Mouse (Mus musculus): Measurements from ENCODE around the gene Ctsa. TPM values are rescaled to one million over a fixed set of nuclear protein-coding genes. Genes with fewer than 3 reads are reported as not detected.
A peak's percentile ranks its signal among the peaks of the same experiment; 100 is the strongest.

Gene Ctsa
- polyA plus RNA-seq, 1 experiment from 2014 or later, result 167 TPM

GRCm38 (mm10) chr2:164805332-164805718 lies 27.3 kb upstream of the Ctsa start:
- 2% methylated on average over 21 of the region's 21 CpGs for WGBS
- Histone ChIP-seq H3K27me3 (no peaks in the 10 kb centered on the region), H3K4me2 (peak overlapping the region; percentile 88), H3K9me3 (replicated peaks) (no peaks in the 10 kb centered on the region), H3K9ac (peak overlapping the region; percentile 86), H3K36me3 (peaks cover 22% of the 10 kb centered on the region; the same call in 1 of the 2 replicates), H3K27ac (peak overlapping the region; percentile 88), H3K4me3 (peak overlapping the region; percentile 91), H3K4me1 (replicated peaks) (peaks cover 24% of the 10 kb centered on the region)
- ATAC-seq (replicated peaks; ENCODE audit: insufficient number of reproducible peaks, insufficient read depth, low FRiP score, low read depth), result peak; percentile 50

- H3K4me2 ChIP-seq, result no peak overlapping the region
- no peak overlapping the region for H3K9ac ChIP-seq
- H3K9me3 ChIP-seq (replicated peaks), result no peaks in the 10 kb centered on the region
- peaks cover 10% of the 10 kb centered on the region; the same call in 1 of the 2 replicates for H3K36me3 ChIP-seq
- H3K4me3 ChIP-seq, result no peak overlapping the region
- H3K4me1 ChIP-seq (replicated peaks), result peaks cover 24% of the 10 kb centered on the region
- no peak overlapping the region for H3K27ac ChIP-seq
- no peaks in the 10 kb centered on the region for H3K27me3 ChIP-seq
- ATAC-seq (replicated peaks; ENCODE audit: insufficient number of reproducible peaks, insufficient read depth, low FRiP score, low read depth), result no peak
- 74% methylated on average over 7 of the region's 7 CpGs for WGBS
Observed at GRCm38 (mm10) chr2:164806614-164807013, 26.1 kb upstream of the Ctsa start.

GRCm38 (mm10) chr2:164813557-164813956 lies 19.1 kb upstream of the Ctsa start:
- H3K27ac ChIP-seq, result no peak overlapping the region
- H3K4me2 ChIP-seq, result no peak overlapping the region
- H3K4me3 ChIP-seq, result no peak overlapping the region
- H3K36me3 ChIP-seq, result no peaks in the 10 kb centered on the region
- no peaks in the 10 kb centered on the region for H3K27me3 ChIP-seq
- H3K9me3 ChIP-seq (replicated peaks), result no peaks in the 10 kb centered on the region
- no peak overlapping the region for H3K9ac ChIP-seq
- 72% methylated on average over 2 of the region's 2 CpGs for WGBS
- peaks cover 12% of the 10 kb centered on the region for H3K4me1 ChIP-seq (replicated peaks)
- no peak for ATAC-seq (replicated peaks; ENCODE audit: insufficient number of reproducible peaks, insufficient read depth, low FRiP score, low read depth)

- H3K27me3 ChIP-seq, result no peaks in the 10 kb centered on the region
- H3K4me2 ChIP-seq, result no peak overlapping the region
- H3K36me3 ChIP-seq, result no peaks in the 10 kb centered on the region
- H3K9ac ChIP-seq, result no peak overlapping the region
- H3K9me3 ChIP-seq (replicated peaks), result no peaks in the 10 kb centered on the region
- H3K4me3 ChIP-seq, result no peak overlapping the region
- no peak for ATAC-seq (replicated peaks; ENCODE audit: insufficient number of reproducible peaks, insufficient read depth, low FRiP score, low read depth)
- H3K4me1 ChIP-seq (replicated peaks), result peaks cover 12% of the 10 kb centered on the region
- 75% methylated on average over 5 of the region's 5 CpGs for WGBS
- H3K27ac ChIP-seq, result no peak overlapping the region
Observed at GRCm38 (mm10) chr2:164815348-164815747, 17.3 kb upstream of the Ctsa start.

- 64% methylated on average over 8 of the region's 8 CpGs for WGBS
- Histone ChIP-seq H3K27me3 (no peaks in the 10 kb centered on the region), H3K27ac (no peak overlapping the region), H3K9me3 (replicated peaks) (no peaks in the 10 kb centered on the region), H3K4me2 (no peak overlapping the region), H3K4me1 (replicated peaks) (peaks cover 12% of the 10 kb centered on the region), H3K9ac (no peak overlapping the region), H3K4me3 (no peak overlapping the region), H3K36me3 (no peaks in the 10 kb centered on the region)
- no peak for ATAC-seq (replicated peaks; ENCODE audit: insufficient number of reproducible peaks, insufficient read depth, low FRiP score, low read depth)
Observed at GRCm38 (mm10) chr2:164815821-164816220, 16.9 kb upstream of the Ctsa start.

- 53% methylated on average over 6 of the region's 6 CpGs for WGBS
- ATAC-seq (replicated peaks; ENCODE audit: insufficient number of reproducible peaks, insufficient read depth, low FRiP score, low read depth), result no peak
- no peaks in the 10 kb centered on the region for H3K9me3 ChIP-seq (replicated peaks)
- H3K4me1 ChIP-seq (replicated peaks), result peaks cover 14% of the 10 kb centered on the region
- no peak overlapping the region for H3K9ac ChIP-seq
- no peak overlapping the region for H3K4me2 ChIP-seq
- H3K27me3 ChIP-seq, result no peaks in the 10 kb centered on the region
- no peak overlapping the region for H3K4me3 ChIP-seq
- no peaks in the 10 kb centered on the region for H3K36me3 ChIP-seq
- no peak overlapping the region for H3K27ac ChIP-seq
Observed at GRCm38 (mm10) chr2:164817206-164817605, 15.5 kb upstream of the Ctsa start.

- Histone ChIP-seq H3K27ac (no peak overlapping the region), H3K4me2 (no peak overlapping the region), H3K4me3 (no peak overlapping the region), H3K9me3 (replicated peaks) (no peaks in the 10 kb centered on the region), H3K27me3 (no peaks in the 10 kb centered on the region), H3K36me3 (no peaks in the 10 kb centered on the region), H3K4me1 (replicated peaks) (peaks cover 18% of the 10 kb centered on the region), H3K9ac (no peak overlapping the region)
- 67% methylated on average over 5 of the region's 5 CpGs for WGBS
- ATAC-seq (replicated peaks; ENCODE audit: insufficient number of reproducible peaks, insufficient read depth, low FRiP score, low read depth), result peak; percentile 56; the same call in 1 of the 2 replicates
Observed at GRCm38 (mm10) chr2:164817703-164818102, 15.0 kb upstream of the Ctsa start.

- Histone ChIP-seq H3K4me3 (no peak overlapping the region), H3K9me3 (replicated peaks) (no peaks in the 10 kb centered on the region), H3K27me3 (no peaks in the 10 kb centered on the region), H3K4me2 (no peak overlapping the region), H3K27ac (no peak overlapping the region), H3K36me3 (peaks cover 16% of the 10 kb centered on the region), H3K4me1 (replicated peaks) (peaks cover 23% of the 10 kb centered on the region), H3K9ac (no peak overlapping the region)
- no peak for ATAC-seq (replicated peaks; ENCODE audit: insufficient number of reproducible peaks, insufficient read depth, low FRiP score, low read depth)
- 84% methylated on average over 6 of the region's 6 CpGs for WGBS
Observed at GRCm38 (mm10) chr2:164821060-164821459, 11.6 kb upstream of the Ctsa start.

DNA sequence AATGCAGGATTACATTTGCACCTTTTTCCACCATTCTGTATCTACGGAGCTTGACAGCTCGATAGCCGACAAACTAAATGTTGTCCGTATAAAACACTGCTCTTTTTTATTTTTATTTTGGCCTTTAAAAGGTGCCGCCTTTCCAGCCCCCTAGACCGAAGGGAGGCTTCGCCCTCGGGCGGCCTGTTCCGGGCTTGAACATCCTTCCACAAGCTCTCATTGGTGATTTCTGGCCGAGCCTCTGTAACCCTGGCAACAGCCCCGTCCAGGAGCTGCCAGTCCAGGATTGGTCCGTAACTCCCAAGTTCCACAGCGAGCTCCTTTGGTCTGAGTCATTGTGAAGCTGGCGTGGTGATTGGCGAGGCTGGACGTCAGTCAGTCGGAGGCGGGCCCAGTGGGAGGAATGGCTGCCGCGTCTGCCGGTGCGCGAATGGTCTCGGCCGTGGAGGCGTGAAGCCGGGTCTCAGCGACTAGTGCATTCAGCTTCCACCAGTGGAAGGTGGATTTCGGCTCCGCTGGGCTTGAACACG lies 10.0 kb upstream of the Ctsa start, which contains the start of gene Zswim1:
Zswim1 (plus strand) TSS at position 51 of the 530 bp plus-strand sequence.
- Histone ChIP-seq H3K4me1 (replicated peaks) (peaks cover 15% of the 10 kb centered on the region), H3K36me3 (peaks cover 30% of the 10 kb centered on the region), H3K27ac (peak within 1 kb of the TSS; percentile 88), H3K27me3 (no peaks in the 10 kb centered on the region), H3K4me2 (peak within 1 kb of the TSS; percentile 79), H3K9me3 (replicated peaks) (no peaks in the 10 kb centered on the region), H3K4me3 (peak within 1 kb of the TSS; percentile 83), H3K9ac (peak within 1 kb of the TSS; percentile 74)
- 1% methylated on average over 32 of the region's 32 CpGs for WGBS
- peak; percentile 100 for ATAC-seq (replicated peaks; ENCODE audit: insufficient number of reproducible peaks, insufficient read depth, low FRiP score, low read depth)

DNA sequence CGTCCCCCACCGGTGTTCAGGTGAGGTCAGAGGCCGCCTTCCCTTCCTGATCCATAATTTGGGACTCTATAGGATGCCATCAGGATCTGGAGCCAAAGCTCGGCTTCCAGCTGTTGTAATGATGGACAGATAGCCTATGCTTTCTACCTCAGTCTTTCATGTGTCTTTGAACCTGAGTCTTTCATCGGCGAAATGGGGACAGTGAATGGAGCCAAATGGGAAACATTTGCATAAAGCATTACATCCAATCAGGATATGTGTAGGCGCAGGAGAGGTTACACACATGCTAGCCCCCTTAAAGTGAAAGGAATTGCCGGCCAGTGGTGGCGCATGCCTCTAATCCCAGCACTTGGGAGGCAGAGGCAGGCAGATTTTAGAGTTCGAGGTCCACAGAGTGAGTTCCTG lies 9.5 kb upstream of the Ctsa start:
- ATAC-seq (replicated peaks; ENCODE audit: insufficient number of reproducible peaks, insufficient read depth, low FRiP score, low read depth), result peak; percentile 73
- WGBS, result 2% methylated on average over 10 of the region's 10 CpGs
- Histone ChIP-seq H3K36me3 (peaks cover 31% of the 10 kb centered on the region), H3K4me1 (replicated peaks) (peaks cover 14% of the 10 kb centered on the region), H3K9me3 (replicated peaks) (no peaks in the 10 kb centered on the region), H3K27me3 (no peaks in the 10 kb centered on the region), H3K27ac (peak overlapping the region; percentile 88), H3K4me3 (peak overlapping the region; percentile 83), H3K9ac (peak overlapping the region; percentile 74), H3K4me2 (peak overlapping the region; percentile 79)

GRCm38 (mm10) chr2:164823969-164824368 lies 8.7 kb upstream of the Ctsa start:
- no peak overlapping the region for H3K27ac ChIP-seq
- peaks cover 14% of the 10 kb centered on the region for H3K4me1 ChIP-seq (replicated peaks)
- no peaks in the 10 kb centered on the region for H3K27me3 ChIP-seq
- no peak for ATAC-seq (replicated peaks; ENCODE audit: insufficient number of reproducible peaks, insufficient read depth, low FRiP score, low read depth)
- H3K4me2 ChIP-seq, result peak overlapping the region; percentile 79; the same call in 1 of the 2 replicates
- 89% methylated on average over 4 of the region's 4 CpGs for WGBS
- H3K9me3 ChIP-seq (replicated peaks), result no peaks in the 10 kb centered on the region
- 0 out of 2 replicates have a peak overlapping the region, but pooled peaks have one; percentile 83 for H3K4me3 ChIP-seq
- no peak overlapping the region for H3K9ac ChIP-seq
- peaks cover 31% of the 10 kb centered on the region for H3K36me3 ChIP-seq

- Histone ChIP-seq H3K9me3 (replicated peaks) (no peaks in the 10 kb centered on the region), H3K4me2 (no peak overlapping the region), H3K27me3 (no peaks in the 10 kb centered on the region), H3K4me3 (no peak overlapping the region), H3K9ac (no peak overlapping the region), H3K27ac (no peak overlapping the region), H3K4me1 (replicated peaks) (peaks cover 14% of the 10 kb centered on the region), H3K36me3 (peaks cover 38% of the 10 kb centered on the region)
- 91% methylated on average over 17 of the region's 17 CpGs for WGBS
- no peak for ATAC-seq (replicated peaks; ENCODE audit: insufficient number of reproducible peaks, insufficient read depth, low FRiP score, low read depth)
Observed at GRCm38 (mm10) chr2:164825521-164825920, 7.2 kb upstream of the Ctsa start.
